Mouse (Mus musculus) stomach, embryonic 16.5 days (tissue): Measurements from ENCODE around the gene Avpr1a. TPM values are rescaled to one million over a fixed set of nuclear protein-coding genes. Genes with fewer than 3 reads are reported as not detected.

Experiments used
- ATAC-seq: fragments of 200-750 bp; cut with Nextera tagmentation; 2 replicates; pipeline ENCODE4 v1.8.0; 2017; ENCODE audit warnings: moderate number of reproducible peaks, moderate TSS enrichment; ENCODE audit not compliant: insufficient read depth, low FRiP score
- H3K27ac ChIP-seq: fragments of 300-500 bp; sonication (generic); 2 replicates; pipeline ENCODE4 v1.5.1; 2014; ENCODE audit warnings: low read length
- H3K27me3 ChIP-seq: fragments of 300-500 bp; sonication (generic); 2 replicates; pipeline ENCODE4 v1.6.1; 2014; ENCODE audit warnings: low read length, control low read depth, mixed read lengths; ENCODE audit not compliant: control insufficient read depth, insufficient read depth
- H3K36me3 ChIP-seq: fragments of 300-500 bp; sonication (generic); 2 replicates; pipeline ENCODE4 v1.6.1; 2014; ENCODE audit warnings: low read length; ENCODE audit not compliant: control insufficient read depth, insufficient read depth
- H3K4me1 ChIP-seq: fragments of 300-500 bp; sonication (generic); 2 replicates; pipeline ENCODE4 v1.6.1; 2014; ENCODE audit warnings: low read length, control low read depth, mixed read lengths; ENCODE audit not compliant: control insufficient read depth, insufficient read depth
- H3K4me2 ChIP-seq: fragments of 300-500 bp; sonication (generic); 2 replicates; pipeline ENCODE4 v1.6.1; 2014; ENCODE audit warnings: low read depth, low read length, mixed read lengths
- H3K4me3 ChIP-seq: fragments of 300-500 bp; sonication (generic); replicated peaks from 2 replicates; pipeline ENCODE4 v1.5.1; 2014; ENCODE audit warnings: mild to moderate bottlenecking, low read length
- H3K9ac ChIP-seq: fragments of 300-500 bp; sonication (generic); 2 replicates; pipeline ENCODE4 v1.6.1; 2014; ENCODE audit warnings: low read length
- H3K9me3 ChIP-seq: fragments of 300-500 bp; sonication (generic); replicated peaks from 2 replicates; pipeline ENCODE4 v1.6.1; 2016; ENCODE audit warnings: low read length, control low read depth; ENCODE audit not compliant: control insufficient read depth
- WGBS: fragments of 180-500 bp; shearing (Covaris S2); extraction: QIAGEN DNeasy Blood & Tissue Kit; methylation state at CpG from one replicate; pipeline ENCODE4 v1.1.7; 2014; 5-methylcytosine and 5-hydroxymethylcytosine counted together
- polyA plus RNA-seq: library from polyadenylated mRNA; unstranded; fragments of >200 nt; fragmentation: Nextera tagmentation; extraction: Ambion mirVana; gene quantifications from 2 replicates; pipeline ENCODE4 v1.2.1, GENCODE M21; 2015

Avpr1a gene
- polyA plus RNA-seq: 12.9 and 13.4 TPM in 2 replicates

- Histone ChIP-seq H3K9ac (peak within 1 kb of the TSS; percentile 76), H3K4me2 (peak within 1 kb of the TSS; percentile 64), H3K4me1 (no peaks in the 10 kb centered on the region), H3K27ac (peak within 1 kb of the TSS; percentile 30; the same call in 1 of the 2 replicates), H3K9me3 (no peaks in the 10 kb centered on the region), H3K27me3 (peaks cover 12% of the 10 kb centered on the region), H3K4me3 (peak within 1 kb of the TSS; percentile 62), H3K36me3 (no peaks in the 10 kb centered on the region)
- 5% methylated on average over 34 of the region's 34 CpGs for WGBS
- peak; percentile 42; the same call in 1 of the 2 replicates for ATAC-seq
Measured at GRCm38 (mm10) chr10:122447861-122448716, at the start of gene Avpr1a. Gene Avpr1a (plus strand): TSS chr10:122448499.

- Histone ChIP-seq H3K4me1 (no peaks in the 10 kb centered on the region), H3K36me3 (no peaks in the 10 kb centered on the region), H3K9ac (no peak overlapping the region), H3K27ac (no peak overlapping the region), H3K4me3 (no peak overlapping the region), H3K9me3 (no peaks in the 10 kb centered on the region), H3K27me3 (no peaks in the 10 kb centered on the region), H3K4me2 (no peak overlapping the region)
- WGBS: 40% methylated on average over 1 of the region's 1 CpGs
- ATAC-seq: no peak
Measured at GRCm38 (mm10) chr10:122402270-122402669, 46.0 kb upstream of the Avpr1a start.

GRCm38 (mm10) chr10:122406333-122406732 lies 42.0 kb upstream of the Avpr1a start:
- ATAC-seq: no peak
- H3K4me3 ChIP-seq: no peak overlapping the region
- no peak overlapping the region for H3K4me2 ChIP-seq
- WGBS: 83% methylated on average over 6 of the region's 6 CpGs
- no peak overlapping the region for H3K27ac ChIP-seq
- no peaks in the 10 kb centered on the region for H3K36me3 ChIP-seq
- no peaks in the 10 kb centered on the region for H3K4me1 ChIP-seq
- H3K27me3 ChIP-seq: no peaks in the 10 kb centered on the region
- no peaks in the 10 kb centered on the region for H3K9me3 ChIP-seq
- no peak overlapping the region for H3K9ac ChIP-seq

- Histone ChIP-seq H3K27me3 (no peaks in the 10 kb centered on the region), H3K4me3 (no peak overlapping the region), H3K27ac (no peak overlapping the region), H3K36me3 (no peaks in the 10 kb centered on the region), H3K4me1 (no peaks in the 10 kb centered on the region), H3K9ac (no peak overlapping the region), H3K4me2 (no peak overlapping the region), H3K9me3 (no peaks in the 10 kb centered on the region)
- 59% methylated on average over 7 of the region's 7 CpGs for WGBS
- ATAC-seq: no peak
Measured at GRCm38 (mm10) chr10:122408697-122409409, 39.4 kb upstream of the Avpr1a start.

- Histone ChIP-seq H3K9me3 (no peaks in the 10 kb centered on the region), H3K36me3 (no peaks in the 10 kb centered on the region), H3K4me2 (no peak overlapping the region), H3K27me3 (no peaks in the 10 kb centered on the region), H3K27ac (no peak overlapping the region), H3K9ac (no peak overlapping the region), H3K4me3 (no peak overlapping the region), H3K4me1 (no peaks in the 10 kb centered on the region)
- ATAC-seq: no peak
- 60% methylated on average over 2 of the region's 2 CpGs for WGBS
Measured at GRCm38 (mm10) chr10:122410791-122411190, 37.5 kb upstream of the Avpr1a start.

- WGBS: 21% methylated on average over 4 of the region's 4 CpGs
- Histone ChIP-seq H3K9me3 (no peaks in the 10 kb centered on the region), H3K4me3 (no peak overlapping the region), H3K27me3 (no peaks in the 10 kb centered on the region), H3K9ac (no peak overlapping the region), H3K36me3 (no peaks in the 10 kb centered on the region), H3K4me2 (no peak overlapping the region), H3K4me1 (no peaks in the 10 kb centered on the region), H3K27ac (no peak overlapping the region)
- ATAC-seq: no peak
Measured at GRCm38 (mm10) chr10:122432690-122433089, 15.6 kb upstream of the Avpr1a start.

GRCm38 (mm10) chr10:122447275-122447674 lies 1.0 kb upstream of the Avpr1a start:
- Histone ChIP-seq H3K27me3 (peaks cover 12% of the 10 kb centered on the region), H3K4me2 (peak overlapping the region; percentile 64), H3K9me3 (no peaks in the 10 kb centered on the region), H3K9ac (no peak overlapping the region), H3K27ac (no peak overlapping the region), H3K36me3 (no peaks in the 10 kb centered on the region), H3K4me3 (0 out of 2 replicates have a peak overlapping the region, but pooled peaks have one; percentile 62), H3K4me1 (no peaks in the 10 kb centered on the region)
- 0 out of 2 replicates have a peak, but pooled peaks have one; percentile 27 for ATAC-seq
- 22% methylated on average over 7 of the region's 10 CpGs for WGBS

- Histone ChIP-seq H3K36me3 (no peaks in the 10 kb centered on the region), H3K4me3 (peak overlapping the region; percentile 62), H3K4me1 (no peaks in the 10 kb centered on the region), H3K27me3 (peaks cover 12% of the 10 kb centered on the region), H3K4me2 (peak overlapping the region; percentile 64), H3K9me3 (no peaks in the 10 kb centered on the region), H3K27ac (peak overlapping the region; percentile 30; the same call in 1 of the 2 replicates), H3K9ac (peak overlapping the region; percentile 76)
- ATAC-seq: peak; percentile 27; the same call in 1 of the 2 replicates
- WGBS: under 1% methylated on average over 70 of the region's 70 CpGs
Measured at GRCm38 (mm10) chr10:122448717-122449611, 665 bp downstream of the Avpr1a start.
